Comparison of ENCODE assay signal across 9 mouse cellular contexts in genomic region chr7:126860987-126861386, GRCm38 (mm10). TPM values are rescaled to one million over a fixed set of nuclear protein-coding genes. Genes with fewer than 3 reads are reported as not detected.
DNase-seq lines count a peak whose midpoint lies in the region; ATAC-seq and TF ChIP-seq lines count a peak whose summit lies in the region.
"Had no signal": no experiment of that assay in that cellular context is flagged by ENCODE, and none has a peak within 500 bp of the region (broad histone marks: within the 10 kb centered on the region; RNA-seq: fewer than 3 reads in every experiment).

No protein-coding gene starts in this region.

- H3K4me2 ChIP-seq in kidney, embryonic 16.5 days (replicated peaks; ENCODE audit: low read depth, low read length), result peak overlapping the region; percentile 68
- peak overlapping the region; percentile 86 for H3K4me2 ChIP-seq in hindbrain, embryonic 15.5 days
- H3K4me2 ChIP-seq in midbrain, embryonic 15.5 days, result peak overlapping the region; percentile 86

- H3K4me3 ChIP-seq in kidney, embryonic 16.5 days (ENCODE audit: low read length), result peak overlapping the region; percentile 75
- H3K4me3 ChIP-seq in bone marrow macrophage, adult 2 months (ENCODE audit: insufficient read depth, low read length), result peak overlapping the region; percentile 83
- H3K4me3 ChIP-seq in hindbrain, embryonic 15.5 days, result peak overlapping the region; percentile 81
- H3K4me3 ChIP-seq in midbrain, embryonic 15.5 days, result peak overlapping the region; percentile 77

- no peaks in the 10 kb centered on the region for H3K9me3 ChIP-seq in kidney, embryonic 16.5 days (ENCODE audit: low read length)
- no peaks in the 10 kb centered on the region for H3K9me3 ChIP-seq in hindbrain, embryonic 15.5 days
- no peaks in the 10 kb centered on the region for H3K9me3 ChIP-seq in midbrain, embryonic 15.5 days

- peak overlapping the region; percentile 67 for H3K9ac ChIP-seq in kidney, embryonic 16.5 days (replicated peaks; ENCODE audit: low read length)
- peak overlapping the region; percentile 58 for H3K9ac ChIP-seq in hindbrain, embryonic 15.5 days
- H3K9ac ChIP-seq in midbrain, embryonic 15.5 days, result peak overlapping the region; percentile 60

- no peak overlapping the region for H3K27ac ChIP-seq in kidney, embryonic 16.5 days (ENCODE audit: low read length)
- H3K27ac ChIP-seq in bone marrow macrophage, adult 2 months (ENCODE audit: insufficient read depth, low read depth, low read length), result peak overlapping the region; percentile 64
- H3K27ac ChIP-seq in hindbrain, embryonic 15.5 days (replicated peaks), result 0 out of 2 replicates have a peak overlapping the region, but pooled peaks have one; percentile 91
- no peak overlapping the region for H3K27ac ChIP-seq in midbrain, embryonic 15.5 days

- TF ChIP-seq CTCF in bone marrow macrophage, adult 2 months (IDR thresholded peaks at IDR 0.05; ENCODE audit: low read depth, low read length), result no peak

- H3K4me1 ChIP-seq in kidney, embryonic 16.5 days (ENCODE audit: insufficient read depth, low read length), result peaks cover 26% of the 10 kb centered on the region
- peaks cover 8% of the 10 kb centered on the region for H3K4me1 ChIP-seq in bone marrow macrophage, adult 2 months (ENCODE audit: control insufficient read depth, insufficient read depth, low read length)
- peaks cover 30% of the 10 kb centered on the region for H3K4me1 ChIP-seq in hindbrain, embryonic 15.5 days (replicated peaks)
- H3K4me1 ChIP-seq in midbrain, embryonic 15.5 days, result peaks cover 25% of the 10 kb centered on the region

- no peak for TF ChIP-seq POLR2A in bone marrow macrophage, adult 2 months (IDR thresholded peaks at IDR 0.05; ENCODE audit: borderline replicate concordance, low read depth, low read length)

- DNase-seq in kidney, postnatal 25 days, result no peak
- no peak for DNase-seq in layer of hippocampus, postnatal 25 days (ENCODE audit: extremely low spot score in 1 of 2, low spot score in 1 of 2)
- DNase-seq in cerebellum, adult 11 months, result no peak
- DNase-seq in ovary, postnatal 36 days (ENCODE audit: low spot score), result no peak

- H3K27me3 ChIP-seq in kidney, embryonic 16.5 days (ENCODE audit: insufficient read depth, low read length), result no peaks in the 10 kb centered on the region
- H3K27me3 ChIP-seq in hindbrain, embryonic 15.5 days, result no peaks in the 10 kb centered on the region
- no peaks in the 10 kb centered on the region for H3K27me3 ChIP-seq in midbrain, embryonic 15.5 days (replicated peaks)

- 62% methylated on average over 5 of the region's 5 CpGs for WGBS in kidney, embryonic 16.5 days
- WGBS in hindbrain, embryonic 15.5 days, result 70% methylated on average over 5 of the region's 5 CpGs
- 77% methylated on average over 5 of the region's 5 CpGs for WGBS in midbrain, embryonic 15.5 days

- ATAC-seq in kidney, embryonic 16.5 days (ENCODE audit: low FRiP score, low TSS enrichment), result peak; percentile 4; the same call in 1 of the 2 replicates
- no peak for ATAC-seq in hindbrain, embryonic 15.5 days (ENCODE audit: low FRiP score, low read depth)
- ATAC-seq in midbrain, embryonic 15.5 days (replicated peaks), result peak; percentile 2; the same call in 1 of the 2 replicates

- peaks cover 42% of the 10 kb centered on the region for H3K36me3 ChIP-seq in kidney, embryonic 16.5 days (ENCODE audit: insufficient read depth, low read length)
- H3K36me3 ChIP-seq in hindbrain, embryonic 15.5 days, result peaks cover 29% of the 10 kb centered on the region
- H3K36me3 ChIP-seq in midbrain, embryonic 15.5 days (replicated peaks), result peaks cover 22% of the 10 kb centered on the region; the same call in 1 of the 2 replicates

RNA-seq across cellular contexts. Expression of gene Hirip3, which starts 0.8 kb away (rescaled TPM):
- 32.6 and 42.7 TPM in 2 replicates for polyA plus RNA-seq in kidney, embryonic 16.5 days (2015; fragmentation: Nextera tagmentation; extraction: Ambion mirVana)
- polyA plus RNA-seq in bone marrow macrophage, adult 2 months (2012; ENCODE audit: insufficient read depth, insufficient read length, missing spikeins), result 32.0 and 33.5 TPM in 2 replicates
- 22.6 and 24.0 TPM in 2 replicates for polyA plus RNA-seq in hindbrain, embryonic 15.5 days (2015; fragmentation: Nextera tagmentation; extraction: Ambion mirVana)
- polyA plus RNA-seq in midbrain, embryonic 15.5 days (2015; fragmentation: Nextera tagmentation; extraction: Ambion mirVana), result 16.7 and 22.8 TPM in 2 replicates
- 10 to 100 TPM; 19.5 to 31.1 TPM for total RNA-seq in layer of hippocampus, postnatal 25 days (2021)

RNA-seq across cellular contexts. Expression of gene Ino80e, which starts 1.2 kb away (rescaled TPM):
- polyA plus RNA-seq in kidney, embryonic 16.5 days (2015; fragmentation: Nextera tagmentation; extraction: Ambion mirVana), result 75.3 and 88.0 TPM in 2 replicates
- 67.0 and 72.6 TPM in 2 replicates for polyA plus RNA-seq in bone marrow macrophage, adult 2 months (2012; ENCODE audit: insufficient read depth, insufficient read length, missing spikeins)
- 91.5 and 94.6 TPM in 2 replicates for polyA plus RNA-seq in hindbrain, embryonic 15.5 days (2015; fragmentation: Nextera tagmentation; extraction: Ambion mirVana)
- polyA plus RNA-seq in midbrain, embryonic 15.5 days (2015; fragmentation: Nextera tagmentation; extraction: Ambion mirVana), result 94.4 and 100 TPM in 2 replicates
- total RNA-seq in layer of hippocampus, postnatal 25 days (2021), result 10 to 100 TPM; 50.7 to 51.7 TPM

RNA-seq across cellular contexts. Expression of gene Doc2a, which starts 13.8 kb away (rescaled TPM):
- polyA plus RNA-seq in kidney, embryonic 16.5 days (2015; fragmentation: Nextera tagmentation; extraction: Ambion mirVana), result 7.8 and 8.7 TPM in 2 replicates
- not detected in 2 replicates for polyA plus RNA-seq in bone marrow macrophage, adult 2 months (2012; ENCODE audit: insufficient read depth, insufficient read length, missing spikeins)
- polyA plus RNA-seq in hindbrain, embryonic 15.5 days (2015; fragmentation: Nextera tagmentation; extraction: Ambion mirVana), result 28.2 and 28.8 TPM in 2 replicates
- polyA plus RNA-seq in midbrain, embryonic 15.5 days (2015; fragmentation: Nextera tagmentation; extraction: Ambion mirVana), result 19.8 and 23.8 TPM in 2 replicates
- total RNA-seq in layer of hippocampus, postnatal 25 days (2021), result 10 to 100 TPM; 15.6 to 16.2 TPM

RNA-seq across cellular contexts. Expression of gene Taok2, which starts 23.5 kb away (rescaled TPM):
- polyA plus RNA-seq in kidney, embryonic 16.5 days (2015; fragmentation: Nextera tagmentation; extraction: Ambion mirVana), result 58.6 and 59.9 TPM in 2 replicates
- polyA plus RNA-seq in bone marrow macrophage, adult 2 months (2012; ENCODE audit: insufficient read depth, insufficient read length, missing spikeins), result 58.5 and 66.8 TPM in 2 replicates
- 56.2 and 58.1 TPM in 2 replicates for polyA plus RNA-seq in hindbrain, embryonic 15.5 days (2015; fragmentation: Nextera tagmentation; extraction: Ambion mirVana)
- 66.8 and 70.9 TPM in 2 replicates for polyA plus RNA-seq in midbrain, embryonic 15.5 days (2015; fragmentation: Nextera tagmentation; extraction: Ambion mirVana)
- 100 to 1,000 TPM; 150 to 163 TPM for total RNA-seq in layer of hippocampus, postnatal 25 days (2021)

RNA-seq across cellular contexts. Expression of gene 4930451I11Rik, which starts 29.5 kb away (rescaled TPM):
- not detected in 2 replicates for polyA plus RNA-seq in kidney, embryonic 16.5 days (2015; fragmentation: Nextera tagmentation; extraction: Ambion mirVana)
- not detected in 2 replicates for polyA plus RNA-seq in bone marrow macrophage, adult 2 months (2012; ENCODE audit: insufficient read depth, insufficient read length, missing spikeins)
- 0.43 TPM in 1 of 2 replicates, not detected in the other for polyA plus RNA-seq in hindbrain, embryonic 15.5 days (2015; fragmentation: Nextera tagmentation; extraction: Ambion mirVana)
- polyA plus RNA-seq in midbrain, embryonic 15.5 days (2015; fragmentation: Nextera tagmentation; extraction: Ambion mirVana), result not detected in 2 replicates
- not detected for total RNA-seq in layer of hippocampus, postnatal 25 days (2021)
- total RNA-seq: layer of hippocampus, adult 8-10 months had no signal

Comparison
In these comparisons a context has a peak if more than half of its experiments do, and no peak if none do; other contexts are left out.
1. H3K27ac ChIP-seq: peak in bone marrow macrophage, adult 2 months (single experiment) and hindbrain, embryonic 15.5 days (single experiment); none in kidney, embryonic 16.5 days (single experiment) and midbrain, embryonic 15.5 days (single experiment).
2. Peak in every context shown above with its lines, with median percentiles within 50 percentile points of each other: H3K4me2 ChIP-seq, H3K4me3 ChIP-seq and H3K9ac ChIP-seq.